Mouse (Mus musculus) gastrocnemius, postnatal 25 days (tissue): ENCODE results near the gene Ceacam9. TPM values are rescaled to one million over a fixed set of nuclear protein-coding genes. Genes with fewer than 3 reads are reported as not detected.
A peak's percentile ranks its signal among the peaks of the same experiment; 100 is the strongest.

Source experiments
- DNase-seq: peaks from one replicate; pipeline ENCODE4 v3.0.0; 2022
- total RNA-seq, 2 experiments: library from RNA; stranded (reverse); gene quantifications; 1 replicate in 1 of 2; 2 replicates in 1 of 2; pipeline ENCODE4 v1.2.3; 2021

Gene Ceacam9
- total RNA-seq, 2 experiments from 2014 or later = not detected

GRCm38 (mm10) chr7:16739056-16739604 is 17.4 kb downstream of the Ceacam9 start:
- no peak for DNase-seq

- no peak for DNase-seq
Measured at GRCm38 (mm10) chr7:16745373-16745772, 23.6 kb downstream of the Ceacam9 start.

- DNase-seq = no peak
Measured at GRCm38 (mm10) chr7:16746093-16746492, 24.4 kb downstream of the Ceacam9 start.

GRCm38 (mm10) chr7:16747656-16748055 is 25.9 kb downstream of the Ceacam9 start:
- no peak for DNase-seq

- DNase-seq = no peak
Measured at GRCm38 (mm10) chr7:16752016-16752415, 30.3 kb downstream of the Ceacam9 start.

- peak; percentile 39 for DNase-seq
Measured at GRCm38 (mm10) chr7:16755362-16756017, 33.8 kb downstream of the Ceacam9 start.

- no peak for DNase-seq
Measured at GRCm38 (mm10) chr7:16758872-16759574, 37.3 kb downstream of the Ceacam9 start.

- DNase-seq = peak; percentile 84
Measured at GRCm38 (mm10) chr7:16760292-16760691, 38.6 kb downstream of the Ceacam9 start.

GRCm38 (mm10) chr7:16761005-16761481 is 39.3 kb downstream of the Ceacam9 start:
- DNase-seq = peak; percentile 87

- DNase-seq = peak; percentile 57
Measured at GRCm38 (mm10) chr7:16761630-16762029, 39.9 kb downstream of the Ceacam9 start.

GRCm38 (mm10) chr7:16763463-16764218 is 41.9 kb downstream of the Ceacam9 start:
- DNase-seq = peak; percentile 48

- DNase-seq = no peak
Measured at GRCm38 (mm10) chr7:16766443-16766842, 44.7 kb downstream of the Ceacam9 start.

Other genes starting within 250 kb of the Ceacam9 start
- gene Npas1, start 244.2 kb upstream of the Ceacam9 start, total RNA-seq = not detected
- gene Arhgap35, start 106.9 kb upstream of the Ceacam9 start, total RNA-seq = 10 to 100 TPM; 15.3 to 16.5 TPM
- not detected for gene Ceacam15, start 46.2 kb upstream of the Ceacam9 start, total RNA-seq
- 10 to 100 TPM; 52.5 to 56.7 TPM for gene Ap2s1, start 16.5 kb downstream of the Ceacam9 start, total RNA-seq
- gene Slc1a5, start 59.4 kb downstream of the Ceacam9 start, total RNA-seq = 10 to 100 TPM; 14.2 to 47.4 TPM
- 10 to 100 TPM; 13.2 to 22.4 TPM for gene Strn4, start 94.0 kb downstream of the Ceacam9 start, total RNA-seq
- gene Fkrp, start 94.8 kb downstream of the Ceacam9 start, total RNA-seq = 10 to 100 TPM; 35.7 to 42.3 TPM
- 1 to 10 TPM; 5.0 to 5.3 TPM for gene Prkd2, start 121.0 kb downstream of the Ceacam9 start, total RNA-seq
- gene Dact3, start 153.4 kb downstream of the Ceacam9 start, total RNA-seq = 1 to 10 TPM; 1.9 to 2.3 TPM
- not detected for gene Gng8, start 169.9 kb downstream of the Ceacam9 start, total RNA-seq
- gene Ptgir, start 184.6 kb downstream of the Ceacam9 start, total RNA-seq = 1 to 10 TPM in 1 of 2 experiments, under 1 TPM in 1; 0.97 to 1.3 TPM
- 100 to 1,000 TPM; 257 to 291 TPM for gene Calm3, start 202.2 kb downstream of the Ceacam9 start, total RNA-seq
- gene Pnmal2, start 222.8 kb downstream of the Ceacam9 start, total RNA-seq = 1 to 10 TPM; 2.3 to 3.3 TPM
- not detected for gene Pnmal1, start 237.8 kb downstream of the Ceacam9 start, total RNA-seq